Mouse (Mus musculus): ENCODE data around the gene B830017H08Rik. TPM values are rescaled to one million over a fixed set of nuclear protein-coding genes. Genes with fewer than 3 reads are reported as not detected.

Gene B830017H08Rik
- total RNA-seq, 1 experiment = not detected

DNA sequence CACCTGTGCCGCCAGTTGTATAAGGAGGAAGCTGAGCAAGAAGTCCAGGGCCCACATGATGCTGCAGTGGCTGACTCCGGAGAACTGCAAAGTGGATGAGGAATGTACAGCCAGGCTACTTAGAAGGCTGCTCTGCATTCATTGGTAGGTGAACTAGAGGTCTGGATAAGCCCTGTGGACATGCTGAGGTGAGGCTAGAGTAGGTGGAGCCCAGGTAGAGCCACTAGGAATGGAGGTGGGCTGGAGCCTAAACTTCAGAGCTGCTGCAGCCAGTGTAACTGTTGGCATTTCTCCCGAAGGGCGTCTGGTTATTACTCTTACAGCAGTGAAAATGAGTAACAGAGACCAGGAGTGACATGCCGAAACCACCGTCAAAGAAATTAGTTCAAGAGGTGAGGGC is 5.1 kb downstream of the B830017H08Rik start, which contains the start of gene Car15:
Gene Car15, minus strand, starts transcription at position 314 of the 400 bp plus-strand sequence.
- no peak within 1 kb of the TSS for H3K9ac ChIP-seq (ENCODE audit: insufficient read depth, low read depth, low read length, poor library complexity, severe bottlenecking)
- H3K9me3 ChIP-seq (ENCODE audit: control insufficient read depth, insufficient read depth, low read depth, low read length) = no peaks in the 10 kb centered on the region
- no peak within 1 kb of the TSS for H3K27ac ChIP-seq (ENCODE audit: insufficient read depth, low read depth, low read length, poor library complexity, severe bottlenecking)
- H3K4me1 ChIP-seq (ENCODE audit: control insufficient read depth in 2 of 2, insufficient read depth in 2 of 2, low read length in 2 of 2, poor library complexity in 1 of 2) = no peaks in the 10 kb centered on the region
- in situ Hi-C loops (cut with MboI; ENCODE audit: low sequenced_read_pairs in 2 of 2, unreplicated experiment in 2 of 2) = no loop called here
- no peak for DNase-seq (ENCODE audit: low read depth, low spot score)
- H3K36me3 ChIP-seq (ENCODE audit: control insufficient read depth, insufficient read depth, low read length, poor library complexity, severe bottlenecking) = peaks cover 19% of the 10 kb centered on the region
- H3K4me3 ChIP-seq (ENCODE audit: insufficient read depth in 1 of 2, low read depth in 1 of 2, low read length in 2 of 2, poor library complexity in 1 of 2, severe bottlenecking in 1 of 2) = no peak within 1 kb of the TSS
- TF ChIP-seq ZNF384 (IDR thresholded peaks at IDR 0.05; ENCODE audit: low read depth, low read length) = no peak
- no peak for TF ChIP-seq MAFK (IDR thresholded peaks at IDR 0.05; ENCODE audit: insufficient read depth, low read depth, low read length)
- TF ChIP-seq ZC3H11A (IDR thresholded peaks at IDR 0.05; ENCODE audit: borderline replicate concordance, low read depth, low read length) = no peak
- no peak for TF ChIP-seq CHD2 (IDR thresholded peaks at IDR 0.05; ENCODE audit: low read depth, low read length)
- no peak for TF ChIP-seq HCFC1 (IDR thresholded peaks at IDR 0.05; ENCODE audit: borderline replicate concordance, insufficient read depth, low read length)

DNA sequence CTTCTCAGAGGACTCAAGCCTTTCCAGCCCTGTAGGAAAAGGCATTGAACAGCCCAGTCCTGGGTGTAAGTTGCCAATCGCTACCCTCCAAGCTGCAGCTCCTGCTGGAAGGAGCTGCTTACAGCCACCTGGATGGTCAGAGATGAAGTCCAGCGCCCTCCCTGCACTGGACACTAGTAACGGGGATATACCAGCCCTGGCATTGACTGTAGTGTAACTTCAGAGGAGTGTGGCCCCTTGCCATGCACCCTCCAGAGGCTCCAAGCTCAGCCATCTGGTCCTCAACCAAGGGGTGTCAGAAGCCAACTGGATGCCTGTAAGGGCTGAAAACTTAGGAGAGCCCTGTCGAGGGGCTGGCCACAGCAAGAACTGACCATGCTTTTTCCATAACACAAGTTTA is 7.1 kb downstream of the B830017H08Rik start:
- Histone ChIP-seq H3K36me3 (ENCODE audit: control insufficient read depth, insufficient read depth, low read length, poor library complexity, severe bottlenecking) (peaks cover 35% of the 10 kb centered on the region), H3K9ac (ENCODE audit: insufficient read depth, low read depth, low read length, poor library complexity, severe bottlenecking) (no peak overlapping the region), H3K4me1 (ENCODE audit: control insufficient read depth in 2 of 2, insufficient read depth in 2 of 2, low read length in 2 of 2, poor library complexity in 1 of 2) (no peaks in the 10 kb centered on the region), H3K4me3 (ENCODE audit: insufficient read depth in 1 of 2, low read depth in 1 of 2, low read length in 2 of 2, poor library complexity in 1 of 2, severe bottlenecking in 1 of 2) (no peak overlapping the region), H3K27ac (ENCODE audit: insufficient read depth, low read depth, low read length, poor library complexity, severe bottlenecking) (no peak overlapping the region), H3K9me3 (ENCODE audit: control insufficient read depth, insufficient read depth, low read depth, low read length) (no peaks in the 10 kb centered on the region)
- no peak for DNase-seq (ENCODE audit: low read depth, low spot score)
- TF ChIP-seq ZC3H11A (IDR thresholded peaks at IDR 0.05; ENCODE audit: borderline replicate concordance, low read depth, low read length) = no peak
- TF ChIP-seq MAFK (IDR thresholded peaks at IDR 0.05; ENCODE audit: insufficient read depth, low read depth, low read length) = no peak
- TF ChIP-seq ZNF384 (IDR thresholded peaks at IDR 0.05; ENCODE audit: low read depth, low read length) = no peak
- TF ChIP-seq HCFC1 (IDR thresholded peaks at IDR 0.05; ENCODE audit: borderline replicate concordance, insufficient read depth, low read length) = no peak
- no peak for TF ChIP-seq CHD2 (IDR thresholded peaks at IDR 0.05; ENCODE audit: low read depth, low read length)
- in situ Hi-C loops (cut with MboI; ENCODE audit: low sequenced_read_pairs in 2 of 2, unreplicated experiment in 2 of 2) = no loop called here

DNA sequence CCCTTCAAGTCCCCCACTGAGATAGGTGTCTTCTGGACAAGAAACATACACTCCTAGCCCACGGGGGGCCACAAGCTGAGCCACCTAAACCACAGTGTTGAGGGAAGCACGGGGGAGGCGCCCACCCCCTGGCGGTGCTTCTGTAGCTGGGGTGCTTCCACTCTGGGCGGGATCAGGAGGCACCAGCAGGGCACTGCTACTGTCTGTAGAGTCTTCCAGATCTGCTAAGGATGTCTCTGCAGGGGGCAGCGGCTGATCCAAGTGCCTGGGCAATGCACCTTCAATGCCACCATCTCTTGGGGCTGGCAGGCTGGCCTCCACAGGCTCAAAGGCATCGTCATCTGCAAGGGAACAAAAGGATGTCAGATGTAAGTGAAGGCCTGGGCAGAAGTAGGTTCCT is 9.5 kb downstream of the B830017H08Rik start:
- in situ Hi-C loops (cut with MboI; ENCODE audit: low sequenced_read_pairs in 2 of 2, unreplicated experiment in 2 of 2) = no loop called here
- Histone ChIP-seq H3K4me1 (ENCODE audit: control insufficient read depth in 2 of 2, insufficient read depth in 2 of 2, low read length in 2 of 2, poor library complexity in 1 of 2) (no peaks in the 10 kb centered on the region), H3K9me3 (ENCODE audit: control insufficient read depth, insufficient read depth, low read depth, low read length) (no peaks in the 10 kb centered on the region), H3K27ac (ENCODE audit: insufficient read depth, low read depth, low read length, poor library complexity, severe bottlenecking) (no peak overlapping the region), H3K4me3 (ENCODE audit: insufficient read depth in 1 of 2, low read depth in 1 of 2, low read length in 2 of 2, poor library complexity in 1 of 2, severe bottlenecking in 1 of 2) (no peak overlapping the region), H3K36me3 (ENCODE audit: control insufficient read depth, insufficient read depth, low read length, poor library complexity, severe bottlenecking) (peaks cover 42% of the 10 kb centered on the region), H3K9ac (ENCODE audit: insufficient read depth, low read depth, low read length, poor library complexity, severe bottlenecking) (no peak overlapping the region)
- no peak for DNase-seq (ENCODE audit: low read depth, low spot score)
- TF ChIP-seq HCFC1 (IDR thresholded peaks at IDR 0.05; ENCODE audit: borderline replicate concordance, insufficient read depth, low read length) = no peak
- no peak for TF ChIP-seq CHD2 (IDR thresholded peaks at IDR 0.05; ENCODE audit: low read depth, low read length)
- no peak for TF ChIP-seq ZC3H11A (IDR thresholded peaks at IDR 0.05; ENCODE audit: borderline replicate concordance, low read depth, low read length)
- no peak for TF ChIP-seq MAFK (IDR thresholded peaks at IDR 0.05; ENCODE audit: insufficient read depth, low read depth, low read length)
- TF ChIP-seq ZNF384 (IDR thresholded peaks at IDR 0.05; ENCODE audit: low read depth, low read length) = no peak

DNA sequence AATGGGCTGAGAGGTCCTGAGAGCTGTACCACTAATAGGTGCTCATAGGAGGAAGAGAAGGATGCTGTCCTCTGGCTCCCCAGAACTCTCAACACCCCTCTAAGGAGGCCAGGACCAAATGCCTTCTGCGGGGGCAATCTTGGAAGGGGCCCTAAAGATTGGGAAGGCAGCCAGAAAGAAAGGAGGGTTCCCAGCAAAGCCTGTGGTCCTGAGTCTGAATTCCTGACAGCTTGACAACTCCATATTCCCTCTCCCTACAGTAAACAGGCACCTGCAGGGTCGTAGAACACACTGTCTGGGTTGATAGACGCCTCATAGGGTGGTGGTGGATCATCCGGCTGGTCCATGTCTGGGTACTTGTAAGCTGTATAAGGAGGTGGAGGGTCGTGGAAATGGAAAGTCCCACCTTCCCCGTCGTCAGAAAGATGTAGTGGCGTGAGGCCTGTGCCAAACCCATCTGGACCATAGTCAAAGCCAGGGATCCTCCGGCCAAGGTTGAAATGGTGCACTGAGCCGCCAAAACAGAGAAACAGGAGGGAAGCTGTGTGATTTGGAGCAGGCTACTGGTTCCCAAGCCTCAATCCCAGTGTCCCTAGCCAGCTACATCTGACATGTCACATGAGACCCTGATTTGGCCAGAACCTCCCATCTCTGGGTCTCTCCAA is 10.9 kb downstream of the B830017H08Rik start:
- TF ChIP-seq CHD2 (IDR thresholded peaks at IDR 0.05; ENCODE audit: low read depth, low read length) (no peak), ZNF384 (IDR thresholded peaks at IDR 0.05; ENCODE audit: low read depth, low read length) (no peak), ZC3H11A (IDR thresholded peaks at IDR 0.05; ENCODE audit: borderline replicate concordance, low read depth, low read length) (no peak), HCFC1 (IDR thresholded peaks at IDR 0.05; ENCODE audit: borderline replicate concordance, insufficient read depth, low read length) (no peak), MAFK (IDR thresholded peaks at IDR 0.05; ENCODE audit: insufficient read depth, low read depth, low read length) (no peak)
- Histone ChIP-seq H3K27ac (ENCODE audit: insufficient read depth, low read depth, low read length, poor library complexity, severe bottlenecking) (no peak overlapping the region), H3K9ac (ENCODE audit: insufficient read depth, low read depth, low read length, poor library complexity, severe bottlenecking) (no peak overlapping the region), H3K4me1 (ENCODE audit: control insufficient read depth in 2 of 2, insufficient read depth in 2 of 2, low read length in 2 of 2, poor library complexity in 1 of 2) (no peaks in the 10 kb centered on the region), H3K4me3 (ENCODE audit: insufficient read depth in 1 of 2, low read depth in 1 of 2, low read length in 2 of 2, poor library complexity in 1 of 2, severe bottlenecking in 1 of 2) (no peak overlapping the region), H3K36me3 (ENCODE audit: control insufficient read depth, insufficient read depth, low read length, poor library complexity, severe bottlenecking) (peaks cover 48% of the 10 kb centered on the region), H3K9me3 (ENCODE audit: control insufficient read depth, insufficient read depth, low read depth, low read length) (no peaks in the 10 kb centered on the region)
- no peak for DNase-seq (ENCODE audit: low read depth, low spot score)
- in situ Hi-C loops (cut with MboI; ENCODE audit: low sequenced_read_pairs in 2 of 2, unreplicated experiment in 2 of 2) = no loop called here
